ENCODE assay signal across 9 mouse cellular contexts in genomic region chr15:5145196-5145945, GRCm38 (mm10). TPM values are rescaled to one million over a fixed set of nuclear protein-coding genes. Genes with fewer than 3 reads are reported as not detected.
DNase-seq lines count a peak whose midpoint lies in the region; ATAC-seq and TF ChIP-seq lines count a peak whose summit lies in the region.
"Had no signal": no experiment of that assay in that cellular context is flagged by ENCODE, and none has a peak within 500 bp of the region (broad histone marks: within the 10 kb centered on the region; RNA-seq: fewer than 3 reads in every experiment).

No protein-coding gene starts in this region.

- peak; percentile 85 for DNase-seq in heart, adult 11 months
- DNase-seq in heart, adult 8-10 months (ENCODE audit: low spot score): no peak
- no peak for DNase-seq in liver, embryonic 13.5 days
- DNase-seq in urinary bladder, adult 18-20 months (ENCODE audit: low spot score in 2 of 2): no peak
- DNase-seq in cerebellum, adult 9-11 months: no peak
- no peak for DNase-seq in right cerebral cortex, adult 18-20 months
- DNase-seq: cerebellum, adult 18-20 months had no signal

- H3K27me3 ChIP-seq in C2C12 (ENCODE audit: control insufficient read depth, insufficient read depth, insufficient read length): no peaks in the 10 kb centered on the region
- H3K27me3 ChIP-seq in forebrain, embryonic 12.5 days: no peaks in the 10 kb centered on the region
- H3K27me3 ChIP-seq in liver, embryonic 13.5 days: no peaks in the 10 kb centered on the region

- no peak overlapping the region for H3K9ac ChIP-seq in forebrain, embryonic 12.5 days
- H3K9ac ChIP-seq in liver, embryonic 13.5 days: peak overlapping the region; percentile 98

- peaks cover 15% of the 10 kb centered on the region for H3K4me1 ChIP-seq in forebrain, embryonic 12.5 days
- peaks cover 83% of the 10 kb centered on the region for H3K4me1 ChIP-seq in liver, embryonic 13.5 days (replicated peaks)

- TF ChIP-seq CTCF in C2C12 (IDR thresholded peaks at IDR 0.05; ENCODE audit: control insufficient read depth, insufficient read depth, insufficient read length): no peak

- peak overlapping the region; percentile 71 for H3ac ChIP-seq in C2C12 (ENCODE audit: control insufficient read depth, insufficient read length, low read depth)

- H3K79me3 ChIP-seq in C2C12 (ENCODE audit: low read depth): peaks cover 64% of the 10 kb centered on the region

- H3K4me2 ChIP-seq in forebrain, embryonic 12.5 days: peak overlapping the region; percentile 60
- peak overlapping the region; percentile 82 for H3K4me2 ChIP-seq in liver, embryonic 13.5 days

- peaks cover 68% of the 10 kb centered on the region for H3K79me2 ChIP-seq in C2C12 (ENCODE audit: control insufficient read depth, insufficient read depth)

- no peaks in the 10 kb centered on the region for H3K9me3 ChIP-seq in forebrain, embryonic 12.5 days
- no peaks in the 10 kb centered on the region for H3K9me3 ChIP-seq in liver, embryonic 13.5 days (replicated peaks)

- WGBS in forebrain, embryonic 12.5 days: 46% methylated on average over 9 of the region's 9 CpGs
- WGBS in liver, embryonic 13.5 days (ENCODE audit: insufficient replicate concordance): 50% methylated on average over 9 of the region's 9 CpGs

- no peak overlapping the region for H3K27ac ChIP-seq in forebrain, embryonic 12.5 days
- peak overlapping the region; percentile 94 for H3K27ac ChIP-seq in liver, embryonic 13.5 days

- no peak for ATAC-seq in forebrain, embryonic 12.5 days (ENCODE audit: low FRiP score)
- ATAC-seq in liver, embryonic 13.5 days (ENCODE audit: low read depth): no peak

- peak overlapping the region; percentile 98 for H3K4me3 ChIP-seq in C2C12 (ENCODE audit: insufficient read depth, poor library complexity, severe bottlenecking)
- H3K4me3 ChIP-seq in forebrain, embryonic 12.5 days (replicated peaks): peak overlapping the region; percentile 83
- H3K4me3 ChIP-seq in liver, embryonic 13.5 days (replicated peaks): peak overlapping the region; percentile 99

- peaks cover 8% of the 10 kb centered on the region for H3K36me3 ChIP-seq in C2C12 (ENCODE audit: control insufficient read depth, insufficient read depth)
- no peaks in the 10 kb centered on the region for H3K36me3 ChIP-seq in forebrain, embryonic 12.5 days (replicated peaks)
- H3K36me3 ChIP-seq in liver, embryonic 13.5 days: peaks cover 18% of the 10 kb centered on the region

TF ChIP-seq in C2C12, 6 proteins besides CTCF, POLR2A, EP300 and RAD21:
- no peak for TF ChIP-seq USF1 (IDR thresholded peaks at IDR 0.05; ENCODE audit: low read depth)
- no peak for TF ChIP-seq FOSL1 (IDR thresholded peaks at IDR 0.05; ENCODE audit: insufficient read depth, low read length, poor library complexity, severe bottlenecking)
- no peak for TF ChIP-seq MAX (IDR thresholded peaks at IDR 0.05)
- no peak for TF ChIP-seq MYOD1 (IDR thresholded peaks at IDR 0.05; ENCODE audit: control insufficient read depth, insufficient read length, low read depth)
- no peak for TF ChIP-seq CEBPB (IDR thresholded peaks at IDR 0.05; ENCODE audit: low read depth)
- TF ChIP-seq MYOG (IDR thresholded peaks at IDR 0.05; ENCODE audit: control insufficient read depth, extremely low read depth, insufficient read length): no peak

RNA-seq across cellular contexts. Expression of gene Prkaa1, which starts 1.7 kb away (rescaled TPM):
- total RNA-seq in heart, adult 8-10 months (2022): 10 to 100 TPM; 12.1 to 14.4 (median 13.9) TPM
- 21.3 TPM for polyA plus RNA-seq in C2C12 (2012; fragmentation: generic; extraction: Trizol)
- 14.7 and 14.9 TPM in 2 replicates for polyA plus RNA-seq in forebrain, embryonic 12.5 days (2016; fragmentation: Nextera tagmentation; extraction: Ambion mirVana)
- 13.9 and 20.1 TPM in 2 replicates for polyA plus RNA-seq in liver, embryonic 13.5 days (2015; fragmentation: Nextera tagmentation; extraction: Ambion mirVana)

RNA-seq across cellular contexts. Expression of gene Rpl37, which starts 28.9 kb away (rescaled TPM):
- total RNA-seq in heart, adult 8-10 months (2022): 100 to 1,000 TPM; 173 to 245 (median 203) TPM
- 4,450 TPM for polyA plus RNA-seq in C2C12 (2012; fragmentation: generic; extraction: Trizol)
- polyA plus RNA-seq in forebrain, embryonic 12.5 days (2016; fragmentation: Nextera tagmentation; extraction: Ambion mirVana): 475 and 476 TPM in 2 replicates
- polyA plus RNA-seq in liver, embryonic 13.5 days (2015; fragmentation: Nextera tagmentation; extraction: Ambion mirVana): 482 and 499 TPM in 2 replicates

RNA-seq across cellular contexts. Expression of gene Card6, which starts 37.0 kb away (rescaled TPM):
- 1 to 10 TPM; 8.1 to 9.1 (median 8.7) TPM for total RNA-seq in heart, adult 8-10 months (2022)
- 5.2 TPM for polyA plus RNA-seq in C2C12 (2012; fragmentation: generic; extraction: Trizol)
- polyA plus RNA-seq in forebrain, embryonic 12.5 days (2016; fragmentation: Nextera tagmentation; extraction: Ambion mirVana): 0.45 and 1.1 TPM in 2 replicates
- polyA plus RNA-seq in liver, embryonic 13.5 days (2015; fragmentation: Nextera tagmentation; extraction: Ambion mirVana): 0.41 and 0.98 TPM in 2 replicates

RNA-seq across cellular contexts. Expression of gene Ttc33, which starts 40.0 kb away (rescaled TPM):
- total RNA-seq in heart, adult 8-10 months (2022): 10 to 100 TPM; 41.9 to 46.4 (median 43.9) TPM
- 15.8 TPM for polyA plus RNA-seq in C2C12 (2012; fragmentation: generic; extraction: Trizol)
- 42.4 and 46.2 TPM in 2 replicates for polyA plus RNA-seq in forebrain, embryonic 12.5 days (2016; fragmentation: Nextera tagmentation; extraction: Ambion mirVana)
- 16.8 and 21.9 TPM in 2 replicates for polyA plus RNA-seq in liver, embryonic 13.5 days (2015; fragmentation: Nextera tagmentation; extraction: Ambion mirVana)
